Mouse (Mus musculus) frontal cortex, postnatal 14 days (tissue): ENCODE data around the gene Spata20.

Source experiments
- DNase-seq, 2 experiments: peaks; one replicate each; pipeline ENCODE4 v3.0.0; 2022; ENCODE audit warnings: low spot score in 2 of 2

Gene Spata20

DNA sequence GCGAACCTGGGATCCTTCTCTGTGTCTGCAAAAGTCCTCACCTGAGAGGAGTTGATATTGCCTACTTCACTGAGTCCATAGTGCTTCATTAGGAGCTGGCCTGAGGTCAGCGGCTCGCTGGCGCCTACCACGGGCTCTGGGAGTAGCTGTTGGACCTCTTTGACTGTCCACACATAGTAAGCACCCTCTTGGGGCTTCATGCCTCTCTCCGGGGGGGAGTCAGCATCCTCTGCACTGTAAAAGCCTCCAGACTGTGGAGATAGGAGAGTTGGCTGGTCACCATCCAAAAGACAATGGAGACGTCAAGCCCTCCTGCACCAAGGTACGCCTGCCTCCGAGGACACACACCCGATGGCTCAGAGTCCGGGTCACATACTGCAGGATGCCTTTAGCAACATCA, 3.2 kb downstream of the Spata20 start:
- no peak for DNase-seq

- no peak for DNase-seq
Observed at GRCm38 (mm10) chr11:94481963-94482362, 4.0 kb downstream of the Spata20 start.

DNA sequence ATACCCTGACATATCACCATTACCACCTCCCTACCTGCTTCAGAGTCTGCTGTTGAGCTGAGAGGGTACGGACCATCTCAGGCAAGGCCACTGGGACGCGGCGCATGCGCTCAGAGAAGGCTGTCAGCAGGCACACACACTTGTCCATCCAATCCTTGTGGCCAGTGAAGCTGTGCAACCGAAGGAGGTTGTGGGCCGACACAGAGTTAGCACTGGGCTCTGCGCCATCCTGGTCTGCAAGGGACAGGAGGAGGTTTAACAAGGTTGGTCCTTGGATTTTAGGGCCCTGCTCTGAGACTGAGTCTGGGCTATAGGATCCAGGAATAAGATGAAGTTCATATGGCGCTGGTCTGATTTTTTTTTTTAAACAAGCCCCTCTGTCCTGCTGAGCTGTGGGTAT, 5.6 kb downstream of the Spata20 start:
- DNase-seq: no peak

GRCm38 (mm10) chr11:94477651-94478050, 8.3 kb downstream of the Spata20 start:
- DNase-seq: no peak

GRCm38 (mm10) chr11:94475722-94476121, 10.3 kb downstream of the Spata20 start:
- no peak for DNase-seq

DNA sequence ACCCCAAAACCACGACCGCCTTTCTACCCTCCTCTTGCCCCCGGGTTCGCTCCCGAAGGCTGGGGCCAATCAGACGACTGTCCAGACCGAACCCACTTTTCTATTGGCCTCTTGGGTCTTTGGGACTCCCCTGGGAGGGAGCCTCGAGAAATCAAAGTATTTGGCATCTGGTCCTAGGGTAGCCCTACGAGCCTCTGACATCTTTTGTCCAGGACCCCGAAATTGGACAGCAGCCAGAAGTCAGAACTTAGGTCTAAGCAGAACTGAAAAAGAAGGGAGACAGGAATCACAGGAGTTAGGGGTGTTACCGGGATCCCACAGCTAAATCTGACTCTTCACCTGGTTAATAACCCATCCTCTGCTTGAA, 11.5 kb downstream of the Spata20 start:
- DNase-seq: no peak

GRCm38 (mm10) chr11:94473707-94474543, 12.1 kb downstream of the Spata20 start, which contains the start of gene Cacna1g:
Cacna1g (minus strand) TSS chr11:94474198.
- DNase-seq: peak; percentile 83 to 86

GRCm38 (mm10) chr11:94472916-94473706, 12.9 kb downstream of the Spata20 start:
- DNase-seq: no peak

- DNase-seq: no peak
Observed at GRCm38 (mm10) chr11:94472585-94472915, 13.4 kb downstream of the Spata20 start.

DNA sequence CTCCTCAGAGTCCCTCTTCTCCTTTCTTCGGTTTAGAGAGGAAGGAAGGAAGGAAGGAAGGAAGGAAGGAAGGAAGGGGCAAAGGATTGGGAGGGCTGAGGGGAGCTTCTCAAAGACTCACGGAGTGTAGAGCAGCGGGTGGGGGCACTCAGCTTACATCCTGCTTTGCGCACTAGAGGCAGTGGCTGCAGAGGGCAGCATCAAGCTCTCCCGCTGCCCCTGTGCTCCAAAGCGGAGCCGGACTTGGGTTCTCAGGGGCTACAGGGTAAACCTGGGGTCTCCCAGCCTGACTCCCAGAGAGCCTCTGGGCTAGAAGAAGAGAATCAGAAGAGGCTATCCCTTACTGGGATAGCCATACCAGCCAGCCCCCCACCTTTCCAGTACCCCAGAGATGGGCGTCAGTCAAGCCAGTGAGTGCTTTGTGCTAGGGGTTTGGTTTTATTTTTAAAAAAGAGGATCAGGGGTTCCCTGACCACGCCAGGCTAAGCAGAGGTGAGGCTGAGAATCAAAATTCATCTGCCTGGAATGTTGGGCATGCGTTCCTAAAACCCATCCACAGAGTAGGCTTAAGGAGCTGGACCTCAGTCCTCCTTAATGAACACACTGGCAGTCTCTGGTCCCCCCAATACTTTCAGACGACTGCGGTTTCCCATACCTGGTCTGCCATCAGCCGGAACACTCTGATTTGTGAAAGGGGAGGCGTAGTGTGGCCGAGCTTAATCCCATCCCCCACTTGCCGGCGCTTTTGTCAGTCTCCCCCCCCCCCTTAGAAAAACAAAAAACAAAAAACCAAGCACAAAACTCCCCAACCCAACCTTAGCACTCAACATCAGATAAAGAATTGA, 14.0 kb downstream of the Spata20 start:
- no peak for DNase-seq

DNA sequence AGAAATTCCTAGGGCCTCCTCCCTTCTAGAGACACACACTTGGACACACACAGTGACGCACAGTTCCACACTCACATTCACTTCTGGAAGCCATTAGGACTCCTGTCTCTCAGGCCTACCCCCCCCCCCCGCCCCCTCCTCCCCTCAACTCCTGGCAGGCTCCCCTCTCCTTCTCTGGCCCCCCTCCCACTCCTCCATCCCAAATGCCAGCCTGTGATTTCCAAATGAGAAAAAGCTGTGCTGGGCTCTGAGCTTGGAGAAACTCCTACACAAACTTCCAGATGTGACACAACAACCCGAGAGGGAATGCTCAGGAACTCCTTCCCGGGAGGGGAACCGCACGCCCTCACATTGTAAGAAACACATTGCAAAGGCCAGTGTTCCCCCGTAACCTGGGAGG, 15.6 kb downstream of the Spata20 start:
- DNase-seq: no peak

GRCm38 (mm10) chr11:94469136-94470064, 16.6 kb downstream of the Spata20 start:
- no peak for DNase-seq

DNA sequence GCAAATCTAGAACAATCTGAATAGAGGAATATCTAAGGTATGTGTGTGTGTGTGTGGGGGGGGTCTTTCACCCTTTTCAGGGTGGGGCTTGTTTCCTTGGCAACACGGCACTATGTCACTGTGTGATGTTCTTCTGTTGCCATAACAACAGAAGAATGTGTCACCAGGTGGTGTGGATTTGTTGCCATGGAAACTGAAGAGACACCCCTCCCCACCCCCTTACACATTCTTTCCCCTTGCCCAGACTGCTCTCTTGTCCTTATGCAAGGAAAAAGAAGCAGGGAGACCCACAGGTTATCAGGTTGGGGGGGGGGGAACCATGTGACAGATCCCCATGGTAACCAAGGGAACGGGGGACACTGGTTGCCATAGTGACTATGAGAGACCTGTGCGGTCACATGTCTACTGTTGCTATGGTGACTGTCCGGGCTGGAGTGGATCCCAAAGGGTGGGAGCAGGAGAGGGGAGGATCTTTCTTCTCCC, 17.4 kb downstream of the Spata20 start:
- peak; percentile 62 to 80 for DNase-seq

DNA sequence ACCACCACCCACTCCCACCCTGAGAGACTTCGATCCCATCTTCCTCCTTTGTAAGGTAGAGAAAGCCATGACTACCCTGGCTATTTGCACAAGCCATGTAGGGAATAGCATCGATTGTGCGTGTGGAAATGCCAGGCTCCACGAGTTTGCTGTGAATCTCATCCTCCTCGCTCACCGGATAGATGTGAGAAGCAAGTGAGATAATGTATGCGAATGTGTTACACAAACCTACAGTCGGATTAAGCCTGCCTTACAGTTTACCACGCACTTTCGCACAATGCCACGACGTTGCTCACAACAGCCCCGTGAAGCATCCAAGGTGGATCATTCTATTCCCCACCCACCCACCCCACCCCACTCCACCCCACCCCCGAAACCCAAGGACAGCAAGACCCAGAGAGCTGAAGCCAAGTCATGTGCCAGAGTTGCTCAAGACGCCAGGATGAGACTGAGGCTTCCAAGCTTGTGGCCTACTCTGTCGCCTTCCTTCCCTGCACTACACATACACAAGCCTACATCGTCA, 19.6 kb downstream of the Spata20 start:
- no peak for DNase-seq

GRCm38 (mm10) chr11:94464170-94464569, 21.8 kb downstream of the Spata20 start:
- DNase-seq: no peak

- no peak for DNase-seq
Observed at GRCm38 (mm10) chr11:94461856-94462255, 24.1 kb downstream of the Spata20 start.

DNA sequence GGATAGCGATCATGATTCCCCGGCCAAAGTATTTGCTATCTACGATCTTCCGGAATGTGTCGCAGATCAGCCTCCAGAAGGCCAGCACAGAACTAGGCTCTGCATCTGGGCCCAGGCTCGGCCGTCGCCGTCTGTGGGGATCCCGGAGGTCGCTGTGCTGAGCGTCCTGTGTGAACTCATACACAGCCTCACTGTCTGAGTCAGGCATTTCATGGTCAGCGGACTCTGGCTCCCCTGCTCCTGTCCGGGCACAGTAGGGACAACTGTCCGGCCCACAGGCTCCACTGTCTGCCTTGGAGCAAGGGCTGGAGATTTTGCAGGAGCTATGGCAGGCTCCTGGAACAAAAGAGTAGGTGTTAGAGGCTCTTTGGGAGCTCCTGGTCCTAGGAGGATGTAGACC, 29.0 kb downstream of the Spata20 start:
- no peak for DNase-seq

GRCm38 (mm10) chr11:94456347-94456746, 29.6 kb downstream of the Spata20 start:
- no peak for DNase-seq

- no peak for DNase-seq
Observed at GRCm38 (mm10) chr11:94455161-94455820, 30.7 kb downstream of the Spata20 start.

DNA sequence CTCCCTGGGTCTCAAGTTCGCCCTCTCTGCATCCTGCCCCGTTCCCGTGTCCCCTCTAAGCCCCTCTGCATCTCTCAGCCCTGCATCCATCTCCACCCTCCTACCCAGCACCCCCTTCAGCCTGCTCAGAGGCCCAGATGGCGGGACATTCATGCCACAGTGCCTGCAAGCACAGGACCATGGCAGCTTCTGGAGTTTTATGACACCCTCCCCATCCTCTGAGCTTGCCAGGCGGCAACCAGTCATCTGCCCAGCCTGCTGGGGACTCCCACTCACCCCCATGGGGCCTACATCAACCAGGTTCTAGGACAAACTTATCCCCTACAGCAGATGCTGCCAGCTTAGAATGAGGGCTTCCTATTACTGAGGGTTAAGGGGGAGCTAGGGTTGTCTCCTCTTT, 31.2 kb downstream of the Spata20 start:
- no peak for DNase-seq
